Mouse (Mus musculus): ENCODE measurements at regions not wholly inside any gene's neighbourhood (a gene's known extent, or its start where the extent isn't known, plus 50 kb on each side); places are given as distances from the start of the nearest gene placed in this dataset.

GRCm38 (mm10) chr13:44564705-44565104, 164.6 kb upstream of the Jarid2 start:
- TF ChIP-seq CTCF (conservative IDR thresholded peaks at IDR 0.05; ENCODE audit: low read length) (no peak), NANOG (IDR thresholded peaks at IDR 0.05; ENCODE audit: borderline replicate concordance, low read length) (no peak)

Data from E14TG2a.4 (cell line).